Mouse (Mus musculus) liver, adult 2 months (tissue): ENCODE data around the gene Faap20. TPM values are rescaled to one million over a fixed set of nuclear protein-coding genes. Genes with fewer than 3 reads are reported as not detected.

Experiments
- DNase-seq: peaks from one replicate; pipeline ENCODE4 v3.0.0-alpha.2; 2011; ENCODE audit warnings: low read depth, low spot score; ENCODE audit errors: extremely low read depth
- H3K27ac ChIP-seq: fragments of 200-500 bp; replicated peaks from 2 replicates; pipeline ENCODE4 v1.5.1; 2012; ENCODE audit warnings: low read depth, mild to moderate bottlenecking, control low read depth, inconsistent platforms, low read length; ENCODE audit not compliant: insufficient read depth
- H3K27me3 ChIP-seq: fragments of 200-500 bp; 2 replicates; pipeline ENCODE4 v1.6.1; 2012; ENCODE audit warnings: mild to moderate bottlenecking, moderate library complexity, low read length, inconsistent platforms; ENCODE audit not compliant: control insufficient read depth, insufficient read depth
- H3K36me3 ChIP-seq: fragments of 200-500 bp; 2 replicates; pipeline ENCODE4 v1.6.1; 2012; ENCODE audit warnings: low read length, inconsistent platforms; ENCODE audit not compliant: control insufficient read depth, insufficient read depth
- H3K4me1 ChIP-seq: fragments of 200-500 bp; 2 replicates; pipeline ENCODE4 v1.6.1; 2011; ENCODE audit warnings: low read length; ENCODE audit not compliant: control insufficient read depth, insufficient read depth
- H3K4me3 ChIP-seq: fragments of 200-500 bp; 2 replicates; pipeline ENCODE4 v1.5.1; 2011; ENCODE audit warnings: low read depth, mild to moderate bottlenecking, control low read depth, low read length, moderate library complexity; ENCODE audit not compliant: insufficient read depth
- H3K79me2 ChIP-seq: fragments of 200-500 bp; 2 replicates; pipeline ENCODE4 v1.6.1; 2012; ENCODE audit warnings: inconsistent platforms, mild to moderate bottlenecking, low read length, moderate library complexity; ENCODE audit not compliant: control insufficient read depth, insufficient read depth
- H3K9ac ChIP-seq: fragments of 200-500 bp; 2 replicates; pipeline ENCODE4 v1.6.1; 2012; ENCODE audit warnings: low read depth, mild to moderate bottlenecking, control low read depth, inconsistent platforms, low read length
- CTCF ChIP-seq: fragments of 200-500 bp; IDR thresholded peaks from 2 replicates; pipeline ENCODE4 v1.5.1; 2011; ENCODE audit warnings: low read depth, low read length, control low read depth
- POLR2A ChIP-seq: fragments of 200-500 bp; IDR thresholded peaks from 2 replicates; pipeline ENCODE4 v1.6.1; 2011; ENCODE audit warnings: low read length, control low read depth; ENCODE audit not compliant: insufficient read depth; ENCODE audit errors: extremely low read depth
- WGBS: fragments of 180-500 bp; shearing (Covaris S2); methylation state at CpG from one replicate; pipeline ENCODE4 v1.1.7; 2018; 5-methylcytosine and 5-hydroxymethylcytosine counted together
- polyA plus RNA-seq: library from polyadenylated mRNA; depleted of rRNA; stranded (reverse); fragments of >200 nt; gene quantifications from 2 replicates; pipeline ENCODE4 v1.2.3, GENCODE M21; 2012
- total RNA-seq: library from RNA; depleted of rRNA; stranded (reverse); fragments of >200 nt; gene quantifications from 2 replicates; pipeline ENCODE4 v1.2.3, GENCODE M21; 2014

Faap20 gene
- total and polyA plus RNA-seq, 2 experiments, result 5.4 to 28.6 TPM

DNA sequence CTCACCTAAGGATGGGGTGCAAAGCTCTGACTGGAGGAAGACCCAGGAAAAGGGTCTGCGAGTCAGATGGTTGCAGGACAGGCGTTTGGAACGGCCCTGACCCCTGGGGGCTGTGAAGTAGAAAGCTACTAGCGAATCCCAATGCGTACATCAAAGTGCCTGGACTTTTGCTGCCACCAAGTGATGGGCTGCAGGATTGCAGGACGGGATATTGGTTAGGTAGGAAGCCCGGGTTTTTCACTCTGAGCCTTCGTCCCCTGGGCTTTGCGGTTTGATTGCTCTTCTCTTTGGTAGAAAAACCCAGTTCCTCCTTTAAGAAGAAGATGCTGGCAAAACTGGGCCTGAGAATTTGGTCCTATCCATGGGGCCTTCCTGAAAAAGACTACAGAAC is 350 bp upstream of the Faap20 start:
- Histone ChIP-seq H3K79me2 (no peaks in the 10 kb centered on the region), H3K4me3 (peak overlapping the region; percentile 72), H3K4me1 (peaks cover 11% of the 10 kb centered on the region), H3K27ac (peak overlapping the region; percentile 66), H3K9ac (peak overlapping the region; percentile 74), H3K36me3 (no peaks in the 10 kb centered on the region), H3K27me3 (no peaks in the 10 kb centered on the region)
- peak; percentile 70 for DNase-seq
- WGBS, result 0% methylated on average over 9 of the region's 9 CpGs
- TF ChIP-seq CTCF, result peak; percentile 96
- TF ChIP-seq POLR2A, result no peak

DNA sequence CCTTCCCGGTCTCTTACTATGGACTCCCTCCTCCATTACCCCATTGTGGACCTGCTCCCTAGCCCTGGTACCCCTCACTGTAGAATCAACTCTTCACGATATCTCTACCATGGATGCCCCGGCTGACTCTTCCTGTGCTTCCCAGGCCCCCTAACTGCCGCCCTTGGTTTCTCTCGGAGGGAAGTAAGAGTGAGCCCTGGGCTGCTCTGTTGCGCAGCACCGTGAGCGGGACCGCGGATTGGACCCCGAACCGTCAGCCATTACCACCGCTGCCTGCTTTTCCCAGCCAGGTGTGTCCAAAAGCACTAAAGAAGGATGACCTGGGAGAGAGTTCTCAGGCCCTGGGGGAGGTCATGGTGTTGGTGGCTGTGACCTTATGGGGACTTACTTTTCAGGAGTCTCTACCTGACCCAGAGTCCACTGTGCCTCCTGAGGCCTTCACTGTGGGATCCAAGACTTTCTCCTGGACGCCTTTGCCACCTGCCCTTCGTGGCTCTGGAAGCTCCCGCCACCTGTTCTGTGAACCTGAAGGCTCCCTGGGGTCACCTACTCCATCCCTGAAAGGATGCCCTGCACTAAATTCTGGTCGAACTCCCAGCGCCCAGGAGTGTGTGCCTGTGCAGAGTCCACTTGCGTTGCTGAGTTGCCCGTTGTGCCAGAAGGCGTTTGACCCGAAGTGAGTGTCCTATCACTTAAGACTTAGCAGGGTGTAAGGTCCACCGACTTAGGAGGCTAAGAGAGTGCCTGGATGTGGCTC is 937 bp downstream of the Faap20 start:
- H3K36me3 ChIP-seq, result no peaks in the 10 kb centered on the region
- 14% methylated on average over 23 of the region's 23 CpGs for WGBS
- no peak for TF ChIP-seq CTCF
- no peak for TF ChIP-seq POLR2A
- peak overlapping the region; percentile 72 for H3K4me3 ChIP-seq
- H3K79me2 ChIP-seq, result no peaks in the 10 kb centered on the region
- no peak for DNase-seq
- H3K4me1 ChIP-seq, result peaks cover 9% of the 10 kb centered on the region
- H3K9ac ChIP-seq, result peak overlapping the region; percentile 74
- no peaks in the 10 kb centered on the region for H3K27me3 ChIP-seq
- peak overlapping the region; percentile 73 for H3K27ac ChIP-seq

DNA sequence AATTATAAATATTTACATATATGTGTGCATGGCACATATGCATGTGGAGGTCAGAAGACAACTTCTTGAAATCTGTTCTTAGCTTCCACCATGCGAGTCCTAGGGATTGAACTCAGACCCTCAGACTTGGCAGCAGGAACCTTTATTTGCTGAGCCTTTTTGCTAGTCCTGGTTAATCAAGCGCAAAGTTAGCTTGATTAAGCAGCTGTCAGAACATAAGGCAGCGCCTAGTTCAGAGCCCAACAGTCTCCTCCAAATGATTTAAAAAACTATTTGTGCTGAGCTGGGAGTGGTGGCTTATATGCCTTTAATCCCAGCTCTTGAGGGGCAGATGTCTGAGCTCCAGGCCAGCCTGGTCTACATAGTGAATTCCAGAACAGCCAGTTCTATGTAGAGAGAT is 1.5 kb downstream of the Faap20 start:
- WGBS, result 87% methylated on average over 3 of the region's 3 CpGs
- no peaks in the 10 kb centered on the region for H3K79me2 ChIP-seq
- no peak for DNase-seq
- no peaks in the 10 kb centered on the region for H3K27me3 ChIP-seq
- TF ChIP-seq POLR2A, result no peak
- no peak for TF ChIP-seq CTCF
- no peak overlapping the region for H3K4me3 ChIP-seq
- H3K36me3 ChIP-seq, result no peaks in the 10 kb centered on the region
- H3K4me1 ChIP-seq, result peaks cover 5% of the 10 kb centered on the region
- H3K27ac ChIP-seq, result no peak overlapping the region
- no peak overlapping the region for H3K9ac ChIP-seq

DNA sequence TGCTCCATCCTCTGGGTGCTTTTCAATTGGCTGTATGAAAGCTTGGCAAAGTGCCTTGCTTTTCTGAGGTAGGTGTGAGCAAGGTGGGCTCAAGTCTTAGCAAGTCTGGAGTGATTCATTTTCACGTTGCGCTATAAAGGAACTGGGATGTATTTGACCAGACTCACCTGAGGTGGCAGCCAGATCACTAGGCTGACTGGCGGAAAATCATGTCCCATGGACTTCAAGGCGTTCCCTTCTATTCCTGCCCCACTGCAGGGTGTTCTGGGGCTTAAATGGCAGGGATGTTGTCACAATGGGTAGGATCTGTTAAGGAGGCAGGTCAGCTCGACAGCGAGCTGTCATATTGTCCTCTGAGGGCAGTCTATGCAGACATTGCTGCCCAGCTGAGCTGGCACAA is 2.7 kb downstream of the Faap20 start:
- no peaks in the 10 kb centered on the region for H3K79me2 ChIP-seq
- H3K27ac ChIP-seq, result no peak overlapping the region
- DNase-seq, result no peak
- no peak overlapping the region for H3K4me3 ChIP-seq
- H3K4me1 ChIP-seq, result peaks cover 5% of the 10 kb centered on the region
- WGBS, result 92% methylated on average over 6 of the region's 6 CpGs
- no peaks in the 10 kb centered on the region for H3K36me3 ChIP-seq
- TF ChIP-seq CTCF (no peak), POLR2A (no peak)
- H3K27me3 ChIP-seq, result no peaks in the 10 kb centered on the region
- H3K9ac ChIP-seq, result no peak overlapping the region

DNA sequence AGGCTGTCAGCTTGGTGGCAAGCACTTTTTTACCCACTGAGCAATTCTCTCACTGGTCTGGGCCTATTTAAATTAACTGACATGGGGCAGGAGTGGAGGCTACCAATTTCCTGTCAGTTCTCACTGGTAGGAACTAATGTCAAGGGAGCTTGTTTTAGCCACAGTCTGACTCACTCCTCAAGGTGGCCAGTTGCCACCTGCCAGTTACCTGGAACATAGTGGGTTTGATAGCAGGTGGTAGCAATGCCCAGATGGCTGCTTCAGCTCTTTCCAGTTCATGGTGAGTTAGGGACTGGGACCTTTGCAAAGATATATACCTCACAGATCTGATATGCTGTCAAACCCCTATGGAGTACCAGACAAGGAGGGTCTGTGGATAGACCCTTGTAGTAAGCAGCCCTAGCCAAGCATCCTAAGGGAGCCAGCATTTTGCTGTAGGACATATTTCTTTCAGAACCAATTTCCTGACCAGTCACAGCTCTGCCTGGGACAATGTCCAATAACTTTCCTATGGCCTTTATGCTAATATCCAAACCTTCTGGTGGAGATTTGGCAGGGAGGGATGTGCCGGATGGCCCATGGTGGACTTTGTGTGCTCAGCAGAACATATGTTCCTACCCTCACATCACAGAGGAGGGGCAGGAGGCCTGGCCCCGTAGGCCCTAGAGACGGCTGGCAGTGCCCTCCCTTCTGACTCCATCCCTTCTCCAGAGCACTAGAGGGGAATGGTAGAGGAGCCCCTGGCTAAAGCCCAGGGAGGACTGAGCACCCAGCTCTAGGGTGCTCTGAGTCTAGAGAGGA is 15.1 kb downstream of the Faap20 start:
- Histone ChIP-seq H3K27ac (no peak overlapping the region), H3K4me3 (no peak overlapping the region), H3K36me3 (no peaks in the 10 kb centered on the region; the same call in 1 of the 2 replicates), H3K79me2 (no peaks in the 10 kb centered on the region), H3K27me3 (no peaks in the 10 kb centered on the region), H3K9ac (no peak overlapping the region), H3K4me1 (0 out of 2 replicates have a peak, but pooled peaks cover 1% of the 10 kb centered on the region)
- TF ChIP-seq CTCF, result no peak
- TF ChIP-seq POLR2A, result no peak
- 90% methylated on average over 3 of the region's 3 CpGs for WGBS
- DNase-seq, result no peak

DNA sequence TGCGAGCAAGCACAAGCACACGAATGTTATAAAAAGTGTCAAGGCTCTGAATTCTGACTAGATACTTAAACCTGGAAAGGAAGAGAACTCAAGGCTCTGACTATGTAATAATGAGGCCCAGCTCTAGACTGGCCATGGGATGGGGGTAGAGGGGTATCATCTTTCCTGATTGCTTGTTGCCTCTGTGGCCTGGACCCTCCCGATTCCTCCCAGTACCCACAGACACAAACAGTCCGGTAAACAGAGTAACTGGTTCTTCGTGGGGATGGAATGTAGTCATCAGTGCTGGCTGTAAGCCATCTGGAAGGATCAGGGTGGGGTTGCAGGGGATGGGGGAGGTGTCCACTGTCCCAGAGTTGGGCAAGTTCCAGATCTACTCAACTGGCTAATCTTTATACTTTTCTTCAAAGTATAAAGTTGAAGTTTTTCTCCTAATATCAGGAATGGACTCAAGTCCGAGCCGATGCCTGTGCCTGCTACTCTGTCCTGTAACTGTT is 17.5 kb downstream of the Faap20 start:
- no peak overlapping the region for H3K9ac ChIP-seq
- WGBS, result 71% methylated on average over 7 of the region's 7 CpGs
- H3K79me2 ChIP-seq, result no peaks in the 10 kb centered on the region
- no peak for DNase-seq
- no peaks in the 10 kb centered on the region for H3K27me3 ChIP-seq
- no peak overlapping the region for H3K27ac ChIP-seq
- TF ChIP-seq POLR2A (no peak), CTCF (no peak)
- H3K4me3 ChIP-seq, result no peak overlapping the region
- H3K36me3 ChIP-seq, result peaks cover 2% of the 10 kb centered on the region; the same call in 1 of the 2 replicates
- 0 out of 2 replicates have a peak, but pooled peaks cover 1% of the 10 kb centered on the region for H3K4me1 ChIP-seq
